12 mouse cellular contexts compared by ENCODE assay signal in the genomic region with DNA sequence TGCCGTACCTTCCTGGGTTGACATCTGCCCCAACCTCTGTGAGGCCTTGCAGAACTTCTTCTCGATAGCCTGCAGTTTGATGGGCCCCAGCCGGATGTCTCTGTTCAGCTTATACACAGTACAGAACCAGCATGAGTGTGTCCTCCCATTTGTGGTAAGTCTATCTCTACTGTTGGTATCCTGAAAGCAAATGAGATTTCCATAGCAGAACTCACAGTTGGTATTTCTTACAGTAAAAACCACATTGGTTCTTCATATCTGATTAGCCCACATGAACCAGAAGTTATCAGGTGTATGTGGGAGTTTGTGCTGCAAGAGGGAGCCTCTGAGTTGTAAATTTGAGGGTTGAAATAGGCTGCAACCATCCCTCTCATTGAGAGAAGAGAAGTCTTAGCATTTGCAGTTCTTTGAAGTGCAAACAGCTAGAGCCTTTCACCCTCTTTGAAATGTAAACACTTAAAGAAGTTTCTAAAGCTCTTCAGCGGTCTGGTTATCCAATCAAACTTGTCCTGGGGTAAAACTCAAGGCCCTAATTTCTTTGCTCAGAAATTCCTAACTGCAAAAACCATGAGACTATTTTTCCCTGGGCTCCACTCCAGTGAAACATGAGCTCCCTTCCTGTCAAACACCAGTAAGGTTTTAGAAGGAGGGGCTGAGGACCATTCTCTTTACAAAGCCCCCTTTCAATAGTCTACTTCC. TPM values are rescaled to one million over a fixed set of nuclear protein-coding genes. Genes with fewer than 3 reads are reported as not detected.
DNase-seq lines count a peak whose midpoint lies in the region; ATAC-seq and TF ChIP-seq lines count a peak whose summit lies in the region.
"Had no signal": no experiment of that assay in that cellular context is flagged by ENCODE, and none has a peak within 500 bp of the region (broad histone marks: within the 10 kb centered on the region; RNA-seq: fewer than 3 reads in every experiment).

No protein-coding gene starts in this region.

- no peaks in the 10 kb centered on the region for H3K9me3 ChIP-seq in intestine, embryonic 16.5 days (ENCODE audit: control insufficient read depth, low read length)
- H3K9me3 ChIP-seq in stomach, embryonic 16.5 days (replicated peaks; ENCODE audit: control insufficient read depth, low read length), result no peaks in the 10 kb centered on the region
- H3K9me3 ChIP-seq in hindbrain, embryonic 16.5 days (ENCODE audit: control insufficient read depth, low read length), result no peaks in the 10 kb centered on the region
- H3K9me3 ChIP-seq: hindbrain, embryonic 10.5 days had no signal

- H3K4me1 ChIP-seq in thymus, adult 2 months (replicated peaks; ENCODE audit: control insufficient read depth, insufficient read depth, low read length), result peaks cover 2% of the 10 kb centered on the region; the same call in 1 of the 2 replicates
- H3K4me1 ChIP-seq in intestine, embryonic 16.5 days (ENCODE audit: control insufficient read depth, insufficient read depth, low read length), result 0 out of 2 replicates have a peak, but pooled peaks cover 2% of the 10 kb centered on the region
- peaks cover 9% of the 10 kb centered on the region for H3K4me1 ChIP-seq in stomach, embryonic 16.5 days (ENCODE audit: control insufficient read depth, insufficient read depth, low read length)
- no peaks in the 10 kb centered on the region for H3K4me1 ChIP-seq in hindbrain, embryonic 16.5 days (ENCODE audit: control insufficient read depth, insufficient read depth, low read depth, low read length)
- H3K4me1 ChIP-seq: hindbrain, embryonic 10.5 days had no signal

- H3K36me3 ChIP-seq in thymus, adult 2 months (ENCODE audit: control insufficient read depth, insufficient read depth, low read length), result no peaks in the 10 kb centered on the region
- H3K36me3 ChIP-seq in intestine, embryonic 16.5 days (ENCODE audit: control insufficient read depth, insufficient read depth, low read length), result no peaks in the 10 kb centered on the region
- no peaks in the 10 kb centered on the region for H3K36me3 ChIP-seq in stomach, embryonic 16.5 days (ENCODE audit: control insufficient read depth, insufficient read depth, low read length)
- H3K36me3 ChIP-seq in hindbrain, embryonic 16.5 days (ENCODE audit: control insufficient read depth, insufficient read depth, low read length), result no peaks in the 10 kb centered on the region
- H3K36me3 ChIP-seq: hindbrain, embryonic 10.5 days had no signal

- 39% methylated on average over 4 of the region's 4 CpGs for whole genome bisulfite sequencing in thymus, adult 2 months
- 46% methylated on average over 4 of the region's 4 CpGs for WGBS in intestine, embryonic 16.5 days
- 41% methylated on average over 4 of the region's 4 CpGs for WGBS in stomach, embryonic 16.5 days
- WGBS in hindbrain, embryonic 16.5 days, result 63% methylated on average over 4 of the region's 4 CpGs

- no peak overlapping the region for H3K4me3 ChIP-seq in thymus, adult 2 months (ENCODE audit: control insufficient read depth, insufficient read depth, low read length)
- H3K4me3 ChIP-seq in intestine, embryonic 16.5 days (ENCODE audit: low read length), result no peak overlapping the region
- no peak overlapping the region for H3K4me3 ChIP-seq in stomach, embryonic 16.5 days (replicated peaks; ENCODE audit: low read length)
- no peak overlapping the region for H3K4me3 ChIP-seq in hindbrain, embryonic 16.5 days (ENCODE audit: low read length)
- H3K4me3 ChIP-seq: hindbrain, embryonic 10.5 days; myocyte had no signal

- TF ChIP-seq POLR2A in thymus, adult 2 months (IDR thresholded peaks at IDR 0.05; ENCODE audit: control insufficient read depth, extremely low read depth, insufficient read depth, low read length, poor library complexity), result no peak

- no peak for DNase-seq in thymus, adult 2 months
- DNase-seq in thymus, postnatal 14 days, result no peak
- no peak for DNase-seq in adrenal gland, adult 8-10 months
- DNase-seq: gastrocnemius, postnatal 10 days; right cerebral cortex, adult 18-20 months had no signal

- TF ChIP-seq CTCF in thymus, adult 2 months (IDR thresholded peaks at IDR 0.05; ENCODE audit: borderline replicate concordance, control insufficient read depth, extremely low read depth, insufficient read depth, low read length, poor library complexity), result no peak

- peak overlapping the region; percentile 47; the same call in 1 of the 2 replicates for H3K27ac ChIP-seq in thymus, adult 2 months (ENCODE audit: control insufficient read depth, insufficient read depth, low read length)
- 0 out of 2 replicates have a peak overlapping the region, but pooled peaks have one; percentile 21 for H3K27ac ChIP-seq in intestine, embryonic 16.5 days (ENCODE audit: low read length)
- H3K27ac ChIP-seq in stomach, embryonic 16.5 days (ENCODE audit: low read length), result peak overlapping the region; percentile 25; the same call in 1 of the 2 replicates
- no peak overlapping the region for H3K27ac ChIP-seq in hindbrain, embryonic 16.5 days (ENCODE audit: low read depth, low read length)
- H3K27ac ChIP-seq: hindbrain, embryonic 10.5 days had no signal

- H3K4me2 ChIP-seq in intestine, embryonic 16.5 days (ENCODE audit: low read depth, low read length), result no peak overlapping the region
- no peak overlapping the region for H3K4me2 ChIP-seq in stomach, embryonic 16.5 days (ENCODE audit: low read depth, low read length)
- H3K4me2 ChIP-seq in hindbrain, embryonic 16.5 days (ENCODE audit: low read length), result no peak overlapping the region

- H3K9ac ChIP-seq in intestine, embryonic 16.5 days (ENCODE audit: low read depth, low read length), result no peak overlapping the region
- no peak overlapping the region for H3K9ac ChIP-seq in stomach, embryonic 16.5 days (ENCODE audit: low read length)
- H3K9ac ChIP-seq in hindbrain, embryonic 16.5 days (ENCODE audit: low read depth, low read length), result no peak overlapping the region

- peak; percentile 77 for ATAC-seq in common myeloid progenitor, adult 5-6 weeks (replicated peaks; ENCODE audit: low read depth, poor library complexity, severe bottlenecking)
- peak; percentile 58 for ATAC-seq in intestine, embryonic 16.5 days
- peak; percentile 40; the same call in 1 of the 2 replicates for ATAC-seq in stomach, embryonic 16.5 days (ENCODE audit: insufficient read depth, low FRiP score)
- no peak for ATAC-seq in hindbrain, embryonic 16.5 days
- ATAC-seq: Patski had no signal

- H3K27me3 ChIP-seq in thymus, adult 2 months (ENCODE audit: control insufficient read depth, insufficient read depth, low read length), result no peaks in the 10 kb centered on the region
- no peaks in the 10 kb centered on the region for H3K27me3 ChIP-seq in intestine, embryonic 16.5 days (replicated peaks; ENCODE audit: control insufficient read depth, insufficient read depth, low read length)
- no peaks in the 10 kb centered on the region for H3K27me3 ChIP-seq in stomach, embryonic 16.5 days (ENCODE audit: control insufficient read depth, insufficient read depth, low read length)
- H3K27me3 ChIP-seq in hindbrain, embryonic 16.5 days (replicated peaks; ENCODE audit: control insufficient read depth, insufficient read depth, low read length), result no peaks in the 10 kb centered on the region

RNA-seq across cellular contexts. Expression of a gene that starts 10.0 kb away (rescaled TPM):
- 0.58 and 1.3 TPM in 2 replicates for polyA plus RNA-seq in thymus, adult 2 months (2012; rRNA removed)
- total RNA-seq in common myeloid progenitor, adult 5-6 weeks (2017), result 0.39 and 7.7 TPM in 2 replicates
- 0.34 and 0.62 TPM in 2 replicates for polyA plus RNA-seq in intestine, embryonic 16.5 days (2015; fragmentation: Nextera tagmentation; extraction: Ambion mirVana)
- polyA plus RNA-seq in stomach, embryonic 16.5 days (2015; fragmentation: Nextera tagmentation; extraction: Ambion mirVana), result 0.26 and 1.0 TPM in 2 replicates
- 0.41 TPM in 1 of 2 replicates, not detected in the other for polyA plus RNA-seq in hindbrain, embryonic 16.5 days (2015; fragmentation: Nextera tagmentation; extraction: Ambion mirVana)
- total RNA-seq in adrenal gland, adult 8-10 months (2022), result not detected
- polyA plus RNA-seq: Patski had no signal

RNA-seq across cellular contexts. Expression of a gene that starts 17.1 kb away (rescaled TPM):
- polyA plus RNA-seq in thymus, adult 2 months (2012; rRNA removed), result 3.0 and 3.3 TPM in 2 replicates
- not detected in 2 replicates for total RNA-seq in common myeloid progenitor, adult 5-6 weeks (2017)
- 1.2 and 1.5 TPM in 2 replicates for polyA plus RNA-seq in intestine, embryonic 16.5 days (2015; fragmentation: Nextera tagmentation; extraction: Ambion mirVana)
- polyA plus RNA-seq in stomach, embryonic 16.5 days (2015; fragmentation: Nextera tagmentation; extraction: Ambion mirVana), result 1.4 and 1.5 TPM in 2 replicates
- polyA plus RNA-seq in hindbrain, embryonic 16.5 days (2015; fragmentation: Nextera tagmentation; extraction: Ambion mirVana), result 21.9 and 24.8 TPM in 2 replicates
- total RNA-seq in adrenal gland, adult 8-10 months (2022), result 1 to 10 TPM in 3 of 4 experiments, under 1 TPM in 1; 0.96 to 2.5 (median 1.4) TPM
